Mouse (Mus musculus): ENCODE measurements around the gene Tmem8. TPM values are rescaled to one million over a fixed set of nuclear protein-coding genes. Genes with fewer than 3 reads are reported as not detected.

Gene Tmem8
- polyA plus RNA-seq, 1 experiment from 2014 or later = 1.2 TPM

- Histone ChIP-seq H3K36me3 (no peaks in the 10 kb centered on the region), H3K9me3 (no peaks in the 10 kb centered on the region), H3K27me3 (ENCODE audit: insufficient read depth, poor library complexity, severe bottlenecking) (peaks cover 98% of the 10 kb centered on the region), H3K27ac (no peak overlapping the region), H3K4me1 (peaks cover 25% of the 10 kb centered on the region), H3K4me3 (no peak overlapping the region)
- DNase-seq (ENCODE audit: low spot score) = no peak
- WGBS = 76% methylated on average over 7 of the region's 7 CpGs
Observed at GRCm38 (mm10) chr17:26115205-26115898, 2.3 kb downstream of the Tmem8 start.

GRCm38 (mm10) chr17:26115956-26116487 is 2.9 kb downstream of the Tmem8 start:
- Histone ChIP-seq H3K36me3 (no peaks in the 10 kb centered on the region), H3K27ac (no peak overlapping the region), H3K4me3 (no peak overlapping the region), H3K4me1 (peaks cover 21% of the 10 kb centered on the region), H3K27me3 (ENCODE audit: insufficient read depth, poor library complexity, severe bottlenecking) (peaks cover 91% of the 10 kb centered on the region), H3K9me3 (no peaks in the 10 kb centered on the region)
- WGBS = 60% methylated on average over 1 of the region's 3 CpGs
- no peak for DNase-seq (ENCODE audit: low spot score)

GRCm38 (mm10) chr17:26116503-26117258 is 3.6 kb downstream of the Tmem8 start:
- 82% methylated on average over 17 of the region's 17 CpGs for WGBS
- H3K27me3 ChIP-seq (ENCODE audit: insufficient read depth, poor library complexity, severe bottlenecking) = peaks cover 85% of the 10 kb centered on the region
- no peak overlapping the region for H3K27ac ChIP-seq

GRCm38 (mm10) chr17:26119766-26120710 is 6.9 kb downstream of the Tmem8 start:
- Histone ChIP-seq H3K9me3 (no peaks in the 10 kb centered on the region), H3K27ac (no peak overlapping the region), H3K4me1 (peaks cover 21% of the 10 kb centered on the region), H3K27me3 (ENCODE audit: insufficient read depth, poor library complexity, severe bottlenecking) (peaks cover 53% of the 10 kb centered on the region), H3K4me3 (no peak overlapping the region), H3K36me3 (peaks cover 2% of the 10 kb centered on the region)
- 47% methylated on average over 33 of the region's 33 CpGs for WGBS
- no peak for DNase-seq (ENCODE audit: low spot score)

More at GRCm38 (mm10) chr17:26116503-26117258, 3.6 kb downstream of the Tmem8 start:
- Histone ChIP-seq H3K36me3 (no peaks in the 10 kb centered on the region), H3K4me3 (no peak overlapping the region), H3K9me3 (no peaks in the 10 kb centered on the region), H3K4me1 (peaks cover 17% of the 10 kb centered on the region)
- DNase-seq (ENCODE audit: low spot score) = no peak

GRCm38 (mm10) chr17:26122431-26123140 is 9.5 kb downstream of the Tmem8 start:
- Histone ChIP-seq H3K27ac (no peak overlapping the region), H3K36me3 (peaks cover 27% of the 10 kb centered on the region), H3K9me3 (no peaks in the 10 kb centered on the region), H3K4me3 (peak overlapping the region; percentile 94; the same call in 1 of the 2 replicates), H3K27me3 (ENCODE audit: insufficient read depth, poor library complexity, severe bottlenecking) (peaks cover 27% of the 10 kb centered on the region), H3K4me1 (peaks cover 27% of the 10 kb centered on the region)
- 53% methylated on average over 5 of the region's 5 CpGs for WGBS
- DNase-seq (ENCODE audit: low spot score) = no peak

- Histone ChIP-seq H3K36me3 (peaks cover 34% of the 10 kb centered on the region), H3K27ac (peak within 1 kb of the TSS; percentile 87), H3K9me3 (no peaks in the 10 kb centered on the region), H3K4me1 (peaks cover 27% of the 10 kb centered on the region), H3K4me3 (peak within 1 kb of the TSS; percentile 94), H3K27me3 (ENCODE audit: insufficient read depth, poor library complexity, severe bottlenecking) (peaks cover 21% of the 10 kb centered on the region)
- peak; percentile 96 for DNase-seq (ENCODE audit: low spot score)
- under 1% methylated on average over 32 of the region's 32 CpGs for WGBS
Observed at GRCm38 (mm10) chr17:26123267-26123684, 10.2 kb downstream of the Tmem8 start, which contains the start of gene Mrpl28. Mrpl28 (plus strand) TSS chr17:26123500.

GRCm38 (mm10) chr17:26124560-26124959 is 11.5 kb downstream of the Tmem8 start:
- WGBS = 78% methylated on average over 7 of the region's 7 CpGs

GRCm38 (mm10) chr17:26125226-26125625 is 12.1 kb downstream of the Tmem8 start:
- Histone ChIP-seq H3K4me1 (peaks cover 22% of the 10 kb centered on the region), H3K27me3 (ENCODE audit: insufficient read depth, poor library complexity, severe bottlenecking) (peaks cover 1% of the 10 kb centered on the region; the same call in 1 of the 2 replicates), H3K4me3 (no peak overlapping the region), H3K9me3 (no peaks in the 10 kb centered on the region), H3K27ac (no peak overlapping the region), H3K36me3 (peaks cover 53% of the 10 kb centered on the region)
- WGBS = 91% methylated on average over 10 of the region's 10 CpGs
- no peak for DNase-seq (ENCODE audit: low spot score)

More at GRCm38 (mm10) chr17:26124560-26124959, 11.5 kb downstream of the Tmem8 start:
- peak overlapping the region; percentile 94 for H3K4me3 ChIP-seq
- no peak for DNase-seq (ENCODE audit: low spot score)
- H3K9me3 ChIP-seq = no peaks in the 10 kb centered on the region
- peaks cover 27% of the 10 kb centered on the region for H3K4me1 ChIP-seq
- H3K27me3 ChIP-seq (ENCODE audit: insufficient read depth, poor library complexity, severe bottlenecking) = peaks cover 8% of the 10 kb centered on the region
- peaks cover 47% of the 10 kb centered on the region for H3K36me3 ChIP-seq
- no peak overlapping the region for H3K27ac ChIP-seq

- Histone ChIP-seq H3K27me3 (ENCODE audit: insufficient read depth, poor library complexity, severe bottlenecking) (no peaks in the 10 kb centered on the region), H3K4me3 (no peak overlapping the region), H3K27ac (no peak overlapping the region), H3K9me3 (no peaks in the 10 kb centered on the region), H3K4me1 (peaks cover under 1% of the 10 kb centered on the region; the same call in 1 of the 2 replicates), H3K36me3 (peaks cover 63% of the 10 kb centered on the region)
- WGBS = 87% methylated on average over 18 of the region's 18 CpGs
- DNase-seq (ENCODE audit: low spot score) = no peak
Observed at GRCm38 (mm10) chr17:26131062-26131732, 18.1 kb downstream of the Tmem8 start.

GRCm38 (mm10) chr17:26131856-26132853 is 19.1 kb downstream of the Tmem8 start:
- H3K36me3 ChIP-seq = peaks cover 54% of the 10 kb centered on the region
- no peaks in the 10 kb centered on the region for H3K27me3 ChIP-seq (ENCODE audit: insufficient read depth, poor library complexity, severe bottlenecking)
- 90% methylated on average over 18 of the region's 18 CpGs for WGBS
- no peaks in the 10 kb centered on the region for H3K9me3 ChIP-seq
- no peak for DNase-seq (ENCODE audit: low spot score)
- no peak overlapping the region for H3K4me3 ChIP-seq
- no peak overlapping the region for H3K27ac ChIP-seq
- H3K4me1 ChIP-seq = peaks cover under 1% of the 10 kb centered on the region; the same call in 1 of the 2 replicates
